Mouse (Mus musculus) megakaryocyte progenitor cell, adult 5-6 weeks (primary cell): ENCODE results near the gene Btbd35f4. TPM values are rescaled to one million over a fixed set of nuclear protein-coding genes. Genes with fewer than 3 reads are reported as not detected.
"Not testable (repeated sequence)": the region's sequence is repeated elsewhere in the genome, so short reads cannot be mapped to it uniquely, and the experiment has no call there.

Source experiments
- ATAC-seq: replicated peaks from 2 replicates; pipeline ENCODE4 v1.8.0; 2016; ENCODE audit warnings: mild to moderate bottlenecking, moderate TSS enrichment, inconsistent platforms; ENCODE audit not compliant: poor library complexity
- total RNA-seq, 2 experiments: library from RNA; stranded (forward) in 1 of 2; stranded (reverse) in 1 of 2; fragments of 157-497, 149-512 nt in 1 of 2; fragments of 200-1000 nt in 1 of 2; gene quantifications; 2 replicates each; pipeline versions ENCODE4 v1.2.3 to v1.2.4; 2015 to 2017

The Btbd35f4 gene
- not detected in 2 replicates for total RNA-seq (2015)
- total RNA-seq (2017) = not detected in 2 replicates

DNA sequence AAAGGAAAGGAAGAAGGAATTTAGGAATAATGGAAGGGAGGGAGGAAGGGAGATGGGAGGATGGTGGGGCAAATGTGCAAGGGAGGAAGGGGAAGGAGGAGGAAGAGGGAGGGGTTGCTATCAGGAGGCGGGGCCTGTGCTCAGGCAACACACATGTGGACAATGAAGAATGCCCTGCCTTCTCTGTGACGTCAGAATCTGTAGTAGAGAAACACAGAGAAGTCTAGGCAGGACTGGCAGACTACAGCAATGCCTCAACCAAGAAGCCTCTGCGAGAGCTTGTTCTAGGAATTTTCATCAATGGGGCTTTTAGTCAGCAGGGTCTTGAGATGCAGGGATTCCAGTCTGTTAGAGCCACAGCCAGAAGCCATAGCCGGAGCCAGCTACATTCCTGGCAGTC lies at the start of gene Btbd35f4:
Gene Btbd35f4 (plus strand): TSS at position 301 of the 400 bp plus-strand sequence.
- not testable (repeated sequence) for ATAC-seq

GRCm38 (mm10) chrX:4840016-4840415 lies 39.7 kb downstream of the Btbd35f4 start:
- not testable (repeated sequence) for ATAC-seq

Other genes starting within 250 kb of the Btbd35f4 start
- gene Btbd35f27, start 151.6 kb downstream of the Btbd35f4 start, total RNA-seq (2015) = not detected in 2 replicates
- not detected in 2 replicates for gene Btbd35f27, start 151.6 kb downstream of the Btbd35f4 start, total RNA-seq (2017)